Mouse (Mus musculus) layer of hippocampus, postnatal 10 days (tissue): Measurements from ENCODE around the gene Gm20696. TPM values are rescaled to one million over a fixed set of nuclear protein-coding genes. Genes with fewer than 3 reads are reported as not detected.

Experiments
- DNase-seq, 2 experiments: peaks; one replicate each; pipeline ENCODE4 v3.0.0; 2021; ENCODE audit warnings: low spot score in 2 of 2
- total RNA-seq, 2 experiments: library from RNA; stranded (reverse); gene quantifications; 2 replicates each; pipeline ENCODE4 v1.2.3; 2021

The Gm20696 gene
- total RNA-seq, 2 experiments from 2014 or later = 7.1 to 8.8 TPM

DNA sequence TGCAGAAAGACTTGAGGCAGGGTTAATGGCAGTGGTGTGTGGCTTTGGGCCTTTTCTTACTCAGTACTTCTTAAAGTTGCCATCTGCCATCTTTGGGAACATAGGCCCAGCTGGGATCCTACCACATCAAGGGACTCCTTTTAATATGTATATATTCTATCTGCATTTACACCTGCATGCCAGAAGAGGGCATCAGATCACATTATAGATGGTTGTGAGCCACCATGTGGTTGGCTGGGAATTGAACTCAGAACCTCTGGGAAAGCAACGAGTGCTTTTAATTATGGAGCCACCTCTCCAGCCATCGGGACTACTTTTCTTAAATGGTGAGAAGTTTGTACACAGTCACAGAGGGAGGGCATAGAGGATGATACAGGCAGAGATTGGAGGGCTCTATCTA is 93.3 kb downstream of the Gm20696 start:
- no peak for DNase-seq

DNA sequence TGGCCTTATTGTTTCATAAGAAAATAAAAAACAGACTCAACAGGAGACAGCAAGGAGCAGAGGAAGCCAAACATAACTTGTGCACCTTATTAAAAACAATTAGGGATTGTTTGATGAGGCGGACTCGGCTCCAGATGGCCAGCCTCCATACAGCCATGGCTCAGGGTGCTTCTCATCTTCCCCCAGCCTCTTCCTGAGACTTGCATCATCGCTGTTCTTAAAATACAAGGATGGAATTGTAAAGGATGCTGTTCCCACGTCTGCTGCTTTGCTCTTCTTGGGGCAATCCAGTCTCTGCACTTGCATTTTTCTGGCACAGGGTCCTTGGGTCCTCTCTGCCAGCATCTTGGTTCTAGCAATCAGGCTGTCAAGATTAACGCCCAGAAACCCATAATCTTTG is 94.5 kb downstream of the Gm20696 start:
- no peak for DNase-seq

DNA sequence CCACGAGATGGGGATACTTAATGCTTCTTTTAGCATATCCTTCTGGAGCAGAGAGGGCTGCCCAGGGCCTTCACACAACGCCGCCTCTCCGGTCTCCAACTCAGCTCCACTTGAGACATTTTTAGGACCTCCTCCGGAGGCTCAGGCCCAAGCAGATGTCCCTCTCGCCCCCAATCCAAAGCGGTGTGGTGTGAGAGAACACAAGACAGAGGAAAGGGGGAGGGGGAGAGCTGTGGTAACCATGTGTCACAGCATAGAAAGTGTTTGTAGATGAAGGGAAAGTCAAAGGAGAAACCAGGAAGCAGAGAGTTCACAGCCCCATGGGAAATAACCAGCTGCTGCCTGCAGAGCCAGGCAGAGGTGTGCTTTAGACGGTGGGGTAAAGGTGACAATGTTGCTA is 99.7 kb downstream of the Gm20696 start:
- DNase-seq = no peak

DNA sequence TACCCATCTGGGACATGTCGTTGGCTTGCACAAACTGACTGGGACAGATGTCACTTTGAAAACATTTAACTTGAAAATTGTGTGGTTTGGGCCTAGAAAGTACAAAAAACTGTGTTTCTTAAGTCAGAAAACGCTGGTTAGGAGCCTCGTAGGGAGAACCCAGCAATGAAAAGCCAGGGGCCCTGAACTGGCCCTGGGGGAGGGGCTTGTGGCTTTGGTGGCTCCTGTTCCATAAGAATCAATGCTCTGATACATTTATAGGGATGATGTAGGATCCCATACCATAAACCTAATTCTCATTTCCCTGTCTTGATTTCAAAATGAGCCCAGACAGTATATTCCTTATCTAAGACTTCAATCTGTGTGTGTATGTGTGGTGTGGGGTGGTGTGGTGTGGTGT is 101.8 kb downstream of the Gm20696 start:
- DNase-seq = no peak

DNA sequence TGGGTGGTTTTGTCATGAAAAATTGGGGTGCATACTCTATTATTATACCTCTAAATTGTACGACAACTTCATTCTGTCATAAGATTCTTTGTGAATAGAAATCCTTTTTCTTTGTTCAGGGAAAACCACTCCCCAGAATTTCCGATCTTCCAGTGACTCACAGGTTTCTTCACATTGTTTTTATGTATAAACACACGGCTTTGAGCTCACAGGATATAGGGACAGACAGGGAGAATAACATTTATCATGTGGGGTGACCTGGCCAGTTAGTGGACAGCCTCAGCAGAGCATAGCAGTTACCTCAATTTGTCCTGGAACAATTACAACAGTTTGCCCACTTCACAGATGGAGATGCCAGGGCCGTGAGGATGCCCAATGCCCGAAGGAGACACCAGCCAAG is 109.6 kb downstream of the Gm20696 start:
- no peak for DNase-seq

DNA sequence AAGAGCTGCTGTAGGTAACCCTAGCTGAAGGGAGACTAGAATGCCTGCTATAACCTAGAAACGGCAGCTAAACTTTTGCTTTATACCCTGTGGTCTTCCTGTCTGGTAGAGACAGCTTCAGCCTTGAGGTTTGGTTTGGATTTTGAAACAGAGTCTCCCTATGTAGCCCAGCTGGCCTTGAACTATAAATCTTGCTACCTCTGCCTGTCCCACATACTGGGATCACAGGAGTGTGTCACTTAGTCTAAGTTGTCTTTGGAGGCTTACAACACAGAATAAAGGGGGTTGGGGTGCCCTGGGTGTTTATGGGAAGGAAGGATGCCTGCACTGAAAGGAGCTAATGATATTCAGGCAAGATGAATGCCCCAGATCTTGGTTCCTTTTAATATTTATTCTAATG is 113.8 kb downstream of the Gm20696 start:
- no peak for DNase-seq

DNA sequence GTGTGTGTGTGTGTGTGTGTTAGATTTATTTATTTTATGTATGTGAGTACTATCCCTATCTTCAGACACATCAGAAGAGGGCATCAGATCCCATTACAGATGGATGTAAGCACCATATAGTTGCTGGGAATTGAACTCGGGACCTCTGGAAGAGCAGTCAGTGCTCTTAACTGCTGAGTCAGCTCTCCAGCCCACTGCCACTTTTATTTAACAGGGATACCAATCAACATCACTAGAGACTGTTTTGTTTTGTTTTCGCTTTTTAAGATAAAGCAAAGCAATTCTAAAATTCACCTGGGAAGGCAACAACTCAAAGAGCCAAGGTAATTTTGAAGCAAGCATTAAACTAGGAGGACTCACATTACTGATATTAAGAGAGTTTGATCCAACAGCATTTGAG is 120.2 kb downstream of the Gm20696 start:
- DNase-seq = no peak

DNA sequence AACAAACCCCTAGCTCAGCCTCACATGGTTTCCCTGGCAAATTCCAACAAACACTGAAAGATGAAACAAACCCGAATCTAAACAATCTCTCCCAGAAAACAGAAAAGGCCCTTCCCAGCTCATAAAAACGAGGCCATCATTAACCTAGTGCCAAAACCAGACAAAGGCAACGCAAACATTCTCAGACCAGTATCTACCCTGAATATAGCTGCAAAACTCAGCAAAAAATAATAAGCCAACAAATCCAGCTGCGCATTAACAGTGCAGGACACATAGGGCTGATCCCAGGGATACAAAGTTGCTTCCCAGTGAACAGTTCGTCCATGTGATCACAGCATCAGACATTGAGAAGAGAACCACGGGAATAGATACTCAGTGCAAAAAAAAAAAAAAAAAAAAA is 121.2 kb downstream of the Gm20696 start:
- no peak for DNase-seq

DNA sequence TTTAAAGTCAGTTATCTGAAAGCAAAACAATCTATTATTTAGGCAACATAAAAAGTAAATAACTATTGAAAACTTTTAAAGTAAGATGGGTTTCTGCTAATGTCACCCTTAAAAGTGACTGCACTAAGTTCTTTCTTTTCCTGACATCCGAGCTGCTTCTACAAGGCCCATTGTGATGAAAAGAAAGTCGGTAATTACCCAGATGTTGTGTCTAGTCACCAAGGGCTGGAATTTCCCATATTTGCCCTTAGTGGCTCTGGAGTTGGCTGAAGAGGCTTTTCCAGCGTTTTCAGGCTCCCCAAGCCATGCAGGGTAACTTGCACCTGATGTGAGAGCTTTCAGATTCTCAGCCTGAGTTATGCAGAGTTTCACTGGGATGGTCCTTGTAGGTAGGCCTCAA is 125.5 kb downstream of the Gm20696 start:
- DNase-seq = no peak

DNA sequence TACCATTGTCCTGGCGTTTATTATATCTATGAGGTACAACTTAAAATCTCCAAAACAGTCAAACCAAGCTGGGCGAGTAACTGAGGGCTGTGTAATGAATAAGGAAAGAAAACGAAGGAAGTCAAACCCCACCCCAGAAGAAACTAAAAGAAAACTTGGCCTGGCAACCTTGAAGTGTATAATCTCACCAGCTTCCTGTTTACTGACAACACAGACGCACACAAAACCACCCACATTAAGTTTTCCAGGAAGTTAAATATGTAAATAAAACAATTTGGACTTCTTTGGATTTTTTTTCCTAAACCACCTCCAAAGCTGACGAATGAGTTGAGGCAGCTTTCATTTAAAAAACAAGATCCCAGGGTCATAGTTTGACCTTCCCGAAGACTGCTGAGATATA is 125.9 kb downstream of the Gm20696 start:
- DNase-seq = no peak

DNA sequence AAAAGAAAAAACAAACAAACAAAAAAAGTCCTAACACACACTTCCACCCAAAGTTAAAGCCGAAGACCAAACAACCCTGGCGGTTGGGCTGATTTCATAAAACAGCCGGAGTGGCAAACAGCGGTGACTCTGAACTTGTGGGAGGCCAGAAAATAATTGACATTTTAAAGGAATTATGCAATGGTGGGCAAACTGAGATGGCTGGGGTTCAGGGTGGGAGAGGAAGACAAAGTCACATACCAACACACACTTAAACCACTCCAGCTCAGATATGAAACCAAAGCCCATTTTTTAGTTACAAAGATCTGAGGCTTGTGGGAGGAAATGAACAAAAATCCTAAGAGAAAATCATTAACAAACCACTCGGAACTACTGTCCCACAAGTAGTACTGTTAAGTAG is 126.5 kb downstream of the Gm20696 start:
- no peak for DNase-seq

DNA sequence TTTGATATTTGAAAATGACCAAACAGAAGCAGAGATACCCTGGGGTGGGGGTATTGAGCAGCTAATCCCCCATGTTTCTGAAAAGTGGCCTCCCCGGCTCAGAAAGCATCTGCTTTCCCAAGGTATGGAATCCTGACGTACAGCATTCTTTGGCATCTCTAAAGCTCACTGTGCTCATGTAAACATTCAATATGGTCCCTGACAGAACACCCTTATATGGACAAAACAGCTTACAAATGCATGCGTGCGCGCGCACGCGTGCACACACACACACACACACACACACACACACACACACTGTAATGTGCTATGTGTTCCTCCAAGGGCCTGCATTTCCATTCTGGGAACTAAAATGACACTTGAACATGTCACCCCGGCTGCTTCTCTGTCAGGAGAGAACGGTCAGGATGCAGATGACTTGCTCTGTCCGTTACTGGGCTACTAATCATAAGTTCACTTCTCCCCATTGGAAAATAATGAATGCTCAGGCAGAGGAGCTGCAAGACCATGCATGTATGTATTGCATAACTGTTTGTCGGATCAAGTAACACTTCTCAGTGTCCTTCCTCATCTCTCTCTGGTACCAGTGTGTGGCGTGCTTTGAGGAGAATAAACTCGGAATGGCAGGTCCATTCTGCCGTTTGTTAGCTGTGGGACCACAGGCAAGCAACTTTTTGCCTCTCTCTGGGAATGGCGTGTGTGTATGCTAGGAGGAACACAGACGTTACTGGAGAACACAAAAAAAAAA is 128.2 kb downstream of the Gm20696 start:
- DNase-seq = no peak

DNA sequence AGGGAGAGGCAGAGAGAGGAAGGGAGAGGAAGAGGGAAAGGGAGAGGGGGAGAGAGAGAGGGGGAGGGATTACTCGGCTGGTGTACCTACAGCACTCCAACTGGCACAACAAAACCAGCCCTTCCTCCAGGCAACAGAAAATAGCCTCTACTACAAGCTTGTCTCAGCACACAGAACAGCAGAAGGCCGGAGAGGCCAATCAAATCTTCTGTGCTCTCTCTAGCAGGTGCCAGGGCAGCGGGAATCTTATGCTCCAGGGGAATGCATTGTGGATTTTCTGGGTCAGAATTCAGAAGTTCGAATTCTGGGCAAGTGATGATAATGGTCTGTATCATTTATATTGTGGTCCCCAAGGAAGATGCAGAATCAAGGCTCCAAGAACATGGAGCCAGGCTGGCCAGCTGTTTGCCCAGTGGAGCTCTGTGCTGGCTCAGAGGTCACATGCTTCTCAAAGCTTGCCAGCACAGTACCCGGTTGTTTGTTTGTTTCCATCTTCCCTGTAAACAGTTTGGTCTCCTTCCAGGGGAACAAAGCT is 132.3 kb downstream of the Gm20696 start:
- DNase-seq = no peak

DNA sequence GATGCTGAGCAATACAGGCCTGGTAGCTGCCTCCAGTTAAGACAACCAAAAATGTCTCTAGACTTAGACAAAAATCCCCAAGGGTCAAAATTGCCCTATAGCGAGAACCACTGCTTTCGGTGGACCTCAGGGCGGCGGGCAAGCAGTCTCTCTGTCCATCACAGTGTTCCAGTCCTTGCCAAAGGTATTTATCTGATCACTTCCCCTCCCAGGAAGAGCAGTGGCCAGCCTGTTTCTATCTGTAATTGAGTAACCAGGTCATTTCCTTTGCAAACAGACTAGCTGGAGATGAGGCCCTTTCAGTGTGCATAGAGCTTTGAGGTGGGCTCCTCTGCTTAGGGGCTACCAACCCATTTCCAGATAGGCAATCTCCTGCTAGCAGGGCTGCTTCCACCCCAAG is 134.1 kb downstream of the Gm20696 start:
- no peak for DNase-seq

DNA sequence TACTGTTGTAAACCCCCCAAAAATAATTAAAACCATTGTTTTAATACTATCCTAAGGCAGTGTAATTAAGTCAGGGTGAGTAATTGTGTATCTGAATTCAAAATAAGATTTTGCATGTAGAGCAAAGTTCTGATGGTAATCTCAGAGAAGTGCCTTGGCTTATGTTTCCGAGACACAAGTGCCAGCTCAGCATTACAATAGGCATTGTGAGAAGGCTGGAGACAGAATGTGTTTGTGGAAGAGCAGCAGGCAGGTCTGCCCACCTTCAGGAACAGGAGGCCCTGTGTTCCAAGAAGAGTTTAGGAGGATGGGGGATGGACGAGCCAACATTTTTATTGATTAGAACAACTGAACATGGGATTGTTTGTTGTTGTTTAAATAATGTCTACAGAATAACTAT is 137.6 kb downstream of the Gm20696 start:
- no peak for DNase-seq

DNA sequence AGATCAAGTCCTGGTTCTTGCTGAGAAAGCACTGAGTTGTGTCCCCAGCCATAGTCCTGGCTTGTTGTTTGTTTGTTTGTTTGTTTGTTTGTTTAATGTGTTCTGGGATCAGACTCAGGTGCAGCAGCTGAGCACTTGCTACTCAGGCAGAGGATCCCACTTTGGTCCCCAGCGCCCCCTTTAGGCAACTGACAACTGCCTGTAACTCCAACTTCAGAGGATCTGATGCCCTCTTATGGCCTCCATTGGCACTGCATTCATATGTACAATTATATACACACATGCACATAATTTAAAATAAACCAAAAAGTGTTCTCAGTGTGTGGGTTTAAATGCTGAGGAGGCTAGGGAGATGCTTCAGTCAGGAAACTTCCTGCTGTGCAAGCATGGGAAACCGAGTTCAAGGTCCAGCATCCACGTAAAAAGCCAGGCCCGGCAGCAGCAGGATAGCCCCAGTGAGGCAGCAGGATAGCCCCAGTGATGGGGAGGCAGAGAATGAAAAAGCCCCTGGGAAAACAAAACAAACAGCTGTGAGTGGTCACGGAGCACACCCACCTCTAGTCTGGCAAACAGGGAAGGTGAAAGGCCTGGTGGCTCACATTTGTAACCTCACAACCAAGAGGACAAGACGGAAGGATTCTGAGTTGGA is 139.0 kb downstream of the Gm20696 start:
- no peak for DNase-seq

DNA sequence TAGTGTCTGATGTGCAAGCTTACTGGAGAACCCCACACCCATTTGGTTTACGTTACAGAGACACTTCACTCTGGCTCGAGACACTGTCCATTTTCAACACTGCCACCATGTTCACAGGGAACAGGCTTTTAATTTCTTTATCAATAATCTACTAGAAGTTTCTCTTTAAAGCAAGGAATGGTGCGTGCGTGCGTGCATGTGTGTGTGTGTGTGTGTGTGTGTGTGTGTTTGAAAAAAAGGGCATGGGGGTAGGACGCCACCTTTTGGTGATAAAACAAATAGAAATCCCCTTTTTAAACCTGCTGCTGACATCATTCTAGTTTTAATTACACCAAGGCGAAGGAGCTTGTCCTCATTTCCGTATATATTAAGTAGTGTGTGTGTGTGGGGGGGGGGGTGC is 141.2 kb downstream of the Gm20696 start:
- peak in 1 of 2 experiments; percentile 37 for DNase-seq

DNA sequence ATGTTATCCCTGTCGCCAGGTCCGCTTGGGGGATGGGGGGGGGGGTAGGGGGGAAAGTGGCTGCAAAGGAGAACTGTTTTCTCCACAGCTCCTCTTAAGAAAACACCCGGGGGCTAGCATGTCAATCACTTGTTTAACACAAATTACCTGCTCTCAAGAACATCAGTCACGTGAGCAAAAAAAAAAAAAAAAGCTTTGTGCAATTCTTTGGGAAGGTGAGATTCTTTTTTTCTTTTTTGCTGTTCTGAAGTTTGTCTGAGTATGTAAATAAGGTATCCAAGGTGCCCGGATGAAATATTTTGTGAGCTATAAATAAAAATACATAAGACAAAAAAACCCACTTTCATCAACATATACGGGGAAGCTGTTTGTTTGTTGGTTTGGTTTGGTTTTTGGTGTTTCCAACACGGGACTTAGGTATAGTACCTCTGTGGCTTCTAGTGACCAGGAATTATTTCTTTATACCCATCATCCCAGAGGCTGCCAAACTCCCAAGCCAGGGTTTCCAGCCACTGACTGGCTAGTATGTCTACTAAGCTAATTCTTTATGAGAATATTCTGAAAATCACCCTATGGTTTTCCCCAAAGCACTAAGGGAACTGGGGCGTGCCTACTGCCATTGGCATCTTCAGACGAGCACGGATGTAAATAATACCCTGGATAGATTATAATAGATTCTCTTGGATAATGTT is 142.8 kb downstream of the Gm20696 start:
- no peak for DNase-seq

DNA sequence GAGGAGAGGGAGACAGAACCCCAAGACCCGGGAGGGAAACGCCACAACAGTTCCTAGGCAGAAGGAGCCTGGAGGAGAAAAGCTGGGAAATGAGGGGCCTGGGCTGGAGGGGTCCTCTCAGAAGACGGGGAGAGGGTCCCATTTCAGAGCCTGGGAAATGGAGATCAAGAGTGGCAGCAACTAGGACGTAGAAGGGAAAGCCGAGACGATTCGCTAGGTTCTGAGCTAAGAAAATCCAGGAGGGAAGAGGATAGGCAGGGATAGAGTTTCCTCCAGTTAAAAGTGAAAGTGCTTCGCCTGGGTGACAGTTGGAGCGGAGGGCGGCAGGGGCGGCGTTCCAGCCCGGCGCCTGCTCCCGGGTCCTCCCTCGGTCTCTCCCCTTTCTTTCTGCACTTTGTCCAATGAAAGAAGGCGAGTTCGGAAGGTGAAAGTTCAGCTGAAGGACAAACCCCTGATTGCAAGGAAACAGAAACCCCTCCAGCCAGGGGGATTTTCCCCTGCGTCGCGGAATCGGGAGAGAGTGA is 143.4 kb downstream of the Gm20696 start:
- DNase-seq = peak; percentile 71 to 79

DNA sequence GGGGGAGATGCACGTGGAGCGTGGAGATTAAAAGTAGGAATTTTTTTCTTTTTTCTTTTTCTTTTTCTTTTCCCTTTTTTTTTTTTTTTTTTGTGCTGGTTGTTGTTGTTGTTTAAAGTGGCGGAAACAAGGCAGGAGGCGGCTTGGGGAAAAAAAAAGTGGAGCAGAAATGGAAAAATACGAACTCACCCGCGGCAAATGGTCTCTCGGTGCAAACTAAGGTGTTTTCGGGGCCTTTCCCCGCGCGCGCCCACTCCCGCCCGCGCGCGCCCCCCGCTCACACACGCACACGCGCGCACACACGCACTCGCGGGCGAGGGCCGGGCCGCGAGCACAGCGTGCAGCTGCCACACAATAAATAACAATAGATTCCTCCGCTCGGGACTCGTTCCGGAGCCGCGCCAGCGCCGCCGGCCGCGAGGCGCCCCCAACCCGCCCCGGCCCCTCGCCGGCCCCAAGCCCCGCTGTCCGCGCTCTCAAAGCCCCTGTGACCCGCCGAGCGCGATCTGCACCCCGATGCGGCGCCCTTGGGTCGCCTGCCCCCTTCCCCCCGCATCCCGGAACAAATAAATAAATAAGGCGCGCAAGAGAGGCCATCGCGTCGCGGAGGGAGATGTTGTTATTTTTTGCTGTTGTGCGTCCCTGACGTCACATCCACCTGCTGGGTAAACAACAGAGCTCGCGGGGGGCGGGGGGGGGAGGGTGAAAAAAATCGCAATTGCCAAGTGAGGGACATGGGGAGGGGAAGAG is 144.1 kb downstream of the Gm20696 start, which contains the start of gene Foxp1:
Gene Foxp1, minus strand, starts transcription at position 363 of the 750 bp plus-strand sequence.
- peak; percentile 82 to 83 for DNase-seq
